Mouse (Mus musculus) urinary bladder, postnatal 25 days (tissue): ENCODE measurements around the gene Bmpr2.

Source experiments
- DNase-seq: peaks from one replicate; pipeline ENCODE4 v3.0.0; 2022; ENCODE audit warnings: low spot score

Gene Bmpr2

GRCm38 (mm10) chr1:59797865-59798264 lies 34.7 kb downstream of the Bmpr2 start:
- DNase-seq, result no peak

GRCm38 (mm10) chr1:59804363-59804762 lies 41.2 kb downstream of the Bmpr2 start:
- DNase-seq, result no peak

DNA sequence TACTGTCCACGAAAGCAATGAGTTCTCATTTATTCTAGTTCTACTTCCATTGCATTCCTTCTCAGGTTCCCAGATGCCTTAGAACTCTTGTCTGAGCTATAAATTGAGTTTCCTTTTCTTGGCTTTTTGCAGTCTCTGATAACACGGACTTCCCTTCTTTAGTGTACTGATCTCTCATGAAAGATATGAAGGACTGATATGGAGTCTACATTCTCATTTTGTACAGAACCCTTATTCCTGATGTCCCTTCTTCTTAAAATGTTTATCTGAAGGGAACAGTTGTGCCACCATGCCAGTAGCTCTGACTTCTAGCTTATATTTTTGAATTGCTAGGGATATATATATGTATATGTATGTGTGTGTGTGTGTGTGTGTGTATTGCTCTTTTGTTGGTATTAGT lies 46.7 kb downstream of the Bmpr2 start:
- DNase-seq, result no peak

GRCm38 (mm10) chr1:59812782-59813181 lies 49.6 kb downstream of the Bmpr2 start:
- DNase-seq, result no peak

- no peak for DNase-seq
Measured at GRCm38 (mm10) chr1:59825421-59825820, 62.2 kb downstream of the Bmpr2 start.

GRCm38 (mm10) chr1:59826583-59826982 lies 63.4 kb downstream of the Bmpr2 start:
- DNase-seq, result no peak

GRCm38 (mm10) chr1:59829410-59829809 lies 66.2 kb downstream of the Bmpr2 start:
- no peak for DNase-seq

DNA sequence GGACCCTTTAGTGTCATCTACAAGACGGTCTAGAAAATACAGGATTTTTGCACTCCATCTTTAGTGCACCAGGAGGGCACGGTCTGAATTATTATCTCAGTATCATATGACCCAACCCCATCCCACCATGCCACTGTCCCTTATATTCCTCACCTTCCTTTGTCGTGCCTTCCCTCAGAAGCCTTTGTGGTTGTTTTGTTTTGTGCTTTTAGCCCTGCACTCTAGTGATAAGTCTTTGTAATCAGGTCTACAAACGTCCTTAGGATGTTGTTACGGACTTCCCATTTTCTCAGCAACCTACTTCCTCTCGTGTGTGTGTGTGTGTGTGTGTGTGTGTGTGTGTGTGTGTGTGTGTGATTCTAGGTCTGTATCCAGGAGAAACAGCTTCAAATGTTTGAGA lies 67.0 kb downstream of the Bmpr2 start:
- DNase-seq, result no peak

DNA sequence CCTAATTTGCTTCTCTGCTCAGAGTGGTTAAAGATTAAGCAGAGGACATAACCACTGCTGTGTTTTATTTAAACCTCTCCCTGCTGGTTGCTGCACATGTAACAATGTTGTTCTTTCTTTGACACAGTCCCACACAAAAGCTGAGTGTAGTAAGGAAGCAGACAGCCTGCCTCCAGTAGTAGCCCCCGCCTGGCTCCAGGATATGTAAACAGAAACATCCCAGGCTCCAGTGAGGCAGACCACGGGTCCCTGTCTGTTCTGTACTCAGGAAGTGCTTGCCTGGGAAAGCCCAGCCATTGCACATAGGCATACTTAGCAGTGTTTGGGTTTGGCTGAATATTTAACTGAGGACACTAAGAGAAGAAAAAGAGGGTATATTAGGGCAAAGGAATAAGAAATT lies 70.5 kb downstream of the Bmpr2 start:
- DNase-seq, result no peak

GRCm38 (mm10) chr1:59848327-59848726 lies 85.1 kb downstream of the Bmpr2 start:
- no peak for DNase-seq

DNA sequence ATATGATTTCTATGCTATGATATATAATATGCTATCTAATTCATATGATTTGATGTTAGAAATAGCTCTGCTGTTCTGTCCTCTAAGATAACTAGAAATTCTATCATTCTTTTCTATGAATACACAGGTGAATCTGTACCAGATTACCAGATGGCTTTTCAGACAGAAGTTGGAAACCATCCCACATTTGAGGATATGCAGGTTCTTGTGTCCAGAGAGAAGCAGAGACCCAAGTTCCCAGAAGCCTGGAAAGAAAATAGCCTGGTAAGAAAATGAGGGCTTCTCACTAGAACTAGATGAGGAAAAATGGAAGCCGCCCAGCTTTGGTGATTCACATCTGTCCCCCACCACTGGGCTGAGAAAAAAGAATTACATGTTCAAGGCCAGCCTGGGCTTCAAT lies 95.8 kb downstream of the Bmpr2 start:
- no peak for DNase-seq

DNA sequence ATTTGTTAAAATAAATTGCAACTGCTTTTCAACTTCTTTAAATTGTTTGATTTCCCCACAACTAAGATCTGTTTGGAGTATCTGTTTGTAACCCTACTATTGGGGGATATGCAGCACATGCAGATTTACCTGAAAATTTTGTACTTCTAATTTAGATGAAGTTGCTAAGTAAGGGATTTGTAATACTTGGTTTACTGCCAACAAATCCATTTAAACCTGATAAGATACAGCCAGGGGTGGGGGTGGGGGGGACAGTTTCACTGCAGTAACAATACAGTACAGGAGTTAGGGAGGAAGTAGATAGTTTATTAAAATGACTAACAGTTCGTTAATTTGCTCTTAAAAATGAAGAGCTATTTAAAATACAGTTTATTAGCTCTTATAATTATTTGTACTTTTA lies 98.9 kb downstream of the Bmpr2 start:
- DNase-seq, result no peak

- no peak for DNase-seq
Measured at GRCm38 (mm10) chr1:59868041-59868440, 104.8 kb downstream of the Bmpr2 start.

DNA sequence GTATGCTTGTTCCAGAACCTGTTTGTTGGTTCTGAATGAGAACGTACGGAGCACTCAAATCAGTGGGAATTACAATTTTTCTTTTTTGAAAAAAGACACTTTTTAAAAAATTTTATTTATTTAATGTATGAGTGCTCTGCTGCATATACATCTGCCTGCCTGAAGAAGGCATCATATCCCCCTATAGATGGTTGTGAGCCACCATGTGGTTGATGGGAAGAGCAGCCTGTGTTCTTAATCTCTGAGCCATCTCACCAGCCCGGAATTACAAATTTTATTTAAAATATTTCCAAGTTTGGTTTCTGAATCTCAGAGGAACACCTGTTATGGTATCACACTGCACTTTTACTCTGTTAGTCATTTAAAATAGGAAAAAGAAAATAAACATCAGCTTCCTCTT lies 110.8 kb downstream of the Bmpr2 start:
- no peak for DNase-seq

DNA sequence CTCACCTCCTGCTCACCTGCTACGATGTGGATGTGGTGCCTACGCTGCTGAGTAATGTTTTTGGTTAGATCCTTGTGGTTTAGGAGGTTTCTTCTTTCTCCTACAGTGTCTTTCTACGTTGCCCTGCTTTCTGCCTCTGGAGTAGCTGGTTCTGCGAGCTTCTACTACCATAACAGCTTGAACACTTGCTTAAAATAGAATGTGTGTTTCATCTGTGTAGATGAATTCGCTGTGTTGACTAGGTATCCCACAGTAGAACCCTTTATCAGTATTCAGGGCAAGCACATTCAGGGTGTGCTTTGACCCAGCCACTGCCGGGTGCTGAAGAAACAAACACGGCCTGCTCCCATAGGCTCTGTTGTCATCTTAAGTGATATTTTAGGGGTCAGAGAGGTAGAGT lies 114.9 kb downstream of the Bmpr2 start:
- DNase-seq, result no peak

DNA sequence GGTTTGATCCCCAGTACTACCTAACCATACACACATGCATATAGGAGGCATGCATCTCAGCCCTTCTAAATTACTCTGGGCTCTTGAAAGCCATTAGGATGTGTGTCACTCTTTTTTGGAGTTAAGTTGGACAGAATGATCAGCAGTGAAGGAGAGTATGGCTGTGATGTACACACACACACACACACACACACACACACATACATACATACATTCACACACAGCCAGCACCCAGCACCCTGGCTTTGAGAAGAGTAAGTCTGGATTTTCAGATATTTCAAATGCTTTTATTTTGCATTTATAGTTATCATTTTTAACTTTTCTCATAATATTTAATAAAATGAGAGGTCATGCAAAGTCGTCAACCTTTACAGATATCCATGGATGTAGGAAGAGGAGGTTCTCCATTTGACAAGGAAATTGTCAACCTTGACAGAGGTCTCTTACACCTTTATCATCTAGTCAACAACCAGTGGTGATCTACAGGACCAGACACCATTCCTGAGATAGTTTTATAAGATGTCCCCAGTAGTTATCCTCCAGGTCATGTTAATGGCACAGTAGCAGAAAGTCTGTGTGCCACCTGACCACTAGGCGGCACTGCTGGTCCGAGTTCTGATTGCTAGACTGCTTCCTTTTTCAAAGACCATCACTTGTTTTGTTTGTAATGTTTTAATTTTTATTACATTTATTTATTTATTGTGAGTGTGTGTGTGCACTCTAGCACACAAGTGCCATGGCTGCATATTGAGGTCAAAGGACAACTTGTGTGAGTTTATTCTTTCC lies 120.3 kb downstream of the Bmpr2 start:
- peak; percentile 81 for DNase-seq

GRCm38 (mm10) chr1:59886899-59887298 lies 123.7 kb downstream of the Bmpr2 start:
- DNase-seq, result no peak

DNA sequence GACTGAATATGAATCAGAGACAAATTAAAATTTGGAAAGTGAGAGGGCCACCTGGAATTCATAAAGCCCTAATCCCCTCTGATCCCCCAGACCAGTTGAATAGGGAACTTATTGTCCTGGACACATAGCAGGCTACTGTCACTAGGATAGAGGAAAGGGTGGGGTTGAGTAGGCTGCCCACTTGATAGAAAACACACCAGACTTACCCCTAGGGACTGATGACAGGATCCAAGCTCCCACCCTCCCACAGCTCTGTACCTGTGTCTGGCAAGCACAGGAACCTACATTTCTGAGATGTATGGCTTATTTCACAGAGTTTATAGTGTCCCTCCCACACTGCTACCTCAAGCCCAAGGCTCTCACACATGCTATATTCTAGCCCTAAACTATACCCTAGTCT lies 124.8 kb downstream of the Bmpr2 start:
- no peak for DNase-seq

- no peak for DNase-seq
Measured at GRCm38 (mm10) chr1:59891185-59891584, 128.0 kb downstream of the Bmpr2 start.

DNA sequence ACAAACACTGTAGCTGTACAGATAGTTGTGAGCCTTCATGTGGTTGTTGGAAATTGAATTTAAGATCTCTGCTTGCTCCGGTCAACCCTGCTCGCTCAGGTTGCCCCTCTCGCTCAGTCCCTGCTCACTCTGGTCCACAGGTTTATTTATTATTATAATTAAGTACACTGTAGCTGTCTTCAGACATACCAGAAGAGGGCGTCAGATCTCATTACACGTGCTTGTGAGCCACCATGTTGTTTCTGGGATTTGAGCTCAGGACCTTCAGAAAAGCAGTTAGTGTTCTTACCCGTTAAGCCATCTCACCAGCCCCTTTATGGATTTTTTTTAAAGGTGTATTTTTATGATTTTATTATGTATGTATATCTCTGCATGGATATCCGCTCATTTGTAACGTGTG lies 129.6 kb downstream of the Bmpr2 start:
- DNase-seq, result no peak

DNA sequence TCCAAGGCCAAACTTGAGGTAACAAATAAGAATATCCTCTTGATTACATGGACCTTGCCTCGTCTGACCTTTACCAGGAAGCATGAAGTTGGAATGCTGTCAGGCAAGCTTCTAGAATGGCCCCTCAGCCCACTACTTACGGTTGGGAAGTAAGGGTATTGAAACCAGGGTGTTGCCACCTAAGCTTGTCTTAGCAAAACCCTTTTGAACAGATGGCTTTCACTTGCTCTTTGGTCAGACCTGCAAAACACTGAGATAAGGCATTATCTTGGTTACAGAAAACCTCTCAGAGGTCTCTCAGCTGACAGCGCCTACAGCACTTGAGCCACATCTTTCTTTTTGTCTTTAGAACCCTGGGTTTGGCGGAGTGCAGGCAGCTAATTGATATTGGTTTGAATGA lies 130.8 kb downstream of the Bmpr2 start:
- no peak for DNase-seq

GRCm38 (mm10) chr1:59895456-59895855 lies 132.3 kb downstream of the Bmpr2 start:
- peak; percentile 17 for DNase-seq

- DNase-seq, result no peak
Measured at GRCm38 (mm10) chr1:59897147-59897798, 134.1 kb downstream of the Bmpr2 start.

- DNase-seq, result no peak
Measured at GRCm38 (mm10) chr1:59899679-59900078, 136.5 kb downstream of the Bmpr2 start.
